ENCODE assay signal across 11 mouse cellular contexts in genomic region chr2:153117051-153117486, GRCm38 (mm10). TPM values are rescaled to one million over a fixed set of nuclear protein-coding genes. Genes with fewer than 3 reads are reported as not detected.
DNase-seq lines count a peak whose midpoint lies in the region; TF ChIP-seq lines count a peak whose summit lies in the region.
"Had no signal": no experiment of that assay in that cellular context is flagged by ENCODE, and none has a peak within 500 bp of the region (broad histone marks: within the 10 kb centered on the region; RNA-seq: fewer than 3 reads in every experiment).

No protein-coding gene starts in this region.

- H3K27ac ChIP-seq in gastrocnemius, adult 2 months: no peak overlapping the region
- H3K27ac ChIP-seq: midbrain, embryonic 13.5 days had no signal

- no peak overlapping the region for H3K4me3 ChIP-seq in gastrocnemius, adult 2 months
- H3K4me3 ChIP-seq: midbrain, embryonic 13.5 days had no signal

- intact Hi-C loops in gastrocnemius, adult 2 months (cut with DNase I): no loop called here

- DNase-seq in gastrocnemius, postnatal 25 days: peak; percentile 8
- DNase-seq in gastrocnemius, adult 2 months: no peak
- peak; percentile 44 to 49 for DNase-seq in spleen, adult 18-20 months
- DNase-seq in spleen, adult 12 weeks (ENCODE audit: low spot score): no peak
- DNase-seq in induced T-regulatory cell, adult 2 months (ENCODE audit: low read depth): peak; percentile 9
- peak; percentile 40 for DNase-seq in thymus, postnatal 0 days (ENCODE audit: low spot score)
- DNase-seq in ovary, postnatal 36 days (ENCODE audit: low spot score): no peak
- no peak for DNase-seq in ovary, postnatal 14 days (ENCODE audit: low spot score)
- DNase-seq: gastrocnemius, postnatal 36 days; kidney, adult 8-10 months had no signal

- no peak for TF ChIP-seq CTCF in gastrocnemius, adult 2 months (IDR thresholded peaks at IDR 0.05)

RNA-seq across cellular contexts. Expression of gene Hck, which starts 8.8 kb away (rescaled TPM):
- under 1 TPM; 0.21 to 0.26 TPM for total RNA-seq in gastrocnemius, postnatal 25 days (2021)
- under 1 TPM; 0.20 to 0.45 TPM for total RNA-seq in gastrocnemius, adult 2 months (2021)
- polyA plus RNA-seq in thymus, postnatal 0 days (2015; fragmentation: Nextera tagmentation; extraction: Ambion mirVana): 5.8 and 7.3 TPM in 2 replicates

RNA-seq across cellular contexts. Expression of gene Tm9sf4, which starts 44.0 kb away (rescaled TPM):
- total RNA-seq in gastrocnemius, postnatal 25 days (2021): 10 to 100 TPM; 33.7 to 34.9 TPM
- total RNA-seq in gastrocnemius, adult 2 months (2021): 10 to 100 TPM; 30.6 to 41.1 TPM
- polyA plus RNA-seq in thymus, postnatal 0 days (2015; fragmentation: Nextera tagmentation; extraction: Ambion mirVana): 32.4 and 34.9 TPM in 2 replicates

RNA-seq across cellular contexts. Expression of gene Ccm2l, which starts 51.3 kb away (rescaled TPM):
- 1 to 10 TPM; 5.0 to 5.1 TPM for total RNA-seq in gastrocnemius, postnatal 25 days (2021)
- 1 to 10 TPM; 4.5 to 6.9 TPM for total RNA-seq in gastrocnemius, adult 2 months (2021)
- polyA plus RNA-seq in thymus, postnatal 0 days (2015; fragmentation: Nextera tagmentation; extraction: Ambion mirVana): 0.33 and 0.77 TPM in 2 replicates

Comparison
In these comparisons a context has a peak if more than half of its experiments do, and no peak if none do; other contexts are left out.
1. DNase-seq: peak in gastrocnemius, postnatal 25 days (single experiment), spleen, adult 18-20 months (2 of 2), induced T-regulatory cell, adult 2 months (single experiment) and thymus, postnatal 0 days (single experiment); none in gastrocnemius, adult 2 months (single experiment), spleen, adult 12 weeks (single experiment), ovary, postnatal 36 days (single experiment) and ovary, postnatal 14 days (single experiment).